8 mouse cellular contexts compared by ENCODE assay signal in genomic region chr1:179802610-179803512, GRCm38 (mm10). TPM values are rescaled to one million over a fixed set of nuclear protein-coding genes. Genes with fewer than 3 reads are reported as not detected.
DNase-seq lines count a peak whose midpoint lies in the region; ATAC-seq and TF ChIP-seq lines count a peak whose summit lies in the region.

Gene Gm10518 (plus strand): TSS chr1:179803376.

- TF ChIP-seq POLR2A in embryonic fibroblast, embryonic 13.5 days (IDR thresholded peaks at IDR 0.05; ENCODE audit: low read depth, low read length): no peak
- no peak for TF ChIP-seq POLR2A in testis, adult 2 months (IDR thresholded peaks at IDR 0.05; ENCODE audit: control insufficient read depth, low read depth, low read length)

- H3K27ac ChIP-seq in embryonic fibroblast, embryonic 13.5 days (ENCODE audit: insufficient read depth, low read length): peak within 1 kb of the TSS; percentile 95
- H3K27ac ChIP-seq in limb, embryonic 15.5 days: peak within 1 kb of the TSS; percentile 99
- H3K27ac ChIP-seq in midbrain, embryonic 16.5 days (ENCODE audit: low read length): peak within 1 kb of the TSS; percentile 82
- peak within 1 kb of the TSS; percentile 98 for H3K27ac ChIP-seq in testis, adult 2 months (ENCODE audit: control insufficient read depth, insufficient read depth, low read depth, low read length)

- TF ChIP-seq CTCF in C2C12 (IDR thresholded peaks at IDR 0.05; ENCODE audit: control insufficient read depth, insufficient read depth, insufficient read length): no peak
- TF ChIP-seq CTCF in embryonic fibroblast, embryonic 13.5 days (IDR thresholded peaks at IDR 0.05; ENCODE audit: borderline replicate concordance, insufficient read depth, low read length): no peak
- TF ChIP-seq CTCF in testis, adult 2 months (IDR thresholded peaks at IDR 0.05; ENCODE audit: control insufficient read depth, insufficient read depth, insufficient replicate concordance, low read depth, low read length): no peak

- peaks cover 49% of the 10 kb centered on the region for H3K79me3 ChIP-seq in C2C12 (ENCODE audit: low read depth)

- H3K4me2 ChIP-seq in limb, embryonic 15.5 days: peak within 1 kb of the TSS; percentile 47
- peak within 1 kb of the TSS; percentile 66 for H3K4me2 ChIP-seq in midbrain, embryonic 16.5 days (ENCODE audit: low read length)

- H3K9me3 ChIP-seq in limb, embryonic 15.5 days: no peaks in the 10 kb centered on the region
- no peaks in the 10 kb centered on the region for H3K9me3 ChIP-seq in midbrain, embryonic 16.5 days (replicated peaks; ENCODE audit: control insufficient read depth, low read length, poor library complexity, severe bottlenecking)

- H3ac ChIP-seq in C2C12 (ENCODE audit: control insufficient read depth, insufficient read length, low read depth): peak within 1 kb of the TSS; percentile 74

- peak within 1 kb of the TSS; percentile 97 for H3K9ac ChIP-seq in limb, embryonic 15.5 days
- H3K9ac ChIP-seq in midbrain, embryonic 16.5 days (ENCODE audit: low read depth, low read length): peak within 1 kb of the TSS; percentile 70

- peak; percentile 57 for ATAC-seq in limb, embryonic 15.5 days (ENCODE audit: insufficient number of reproducible peaks, low FRiP score, low TSS enrichment, low read depth)
- ATAC-seq in midbrain, embryonic 16.5 days: peak; percentile 26

- WGBS in limb, embryonic 15.5 days: under 1% methylated on average over 93 of the region's 94 CpGs
- WGBS in midbrain, embryonic 16.5 days: 1% methylated on average over 61 of the region's 94 CpGs

- no peaks in the 10 kb centered on the region for H3K4me1 ChIP-seq in embryonic fibroblast, embryonic 13.5 days (ENCODE audit: control insufficient read depth, insufficient read depth, low read length)
- H3K4me1 ChIP-seq in limb, embryonic 15.5 days: peaks cover 16% of the 10 kb centered on the region
- H3K4me1 ChIP-seq in midbrain, embryonic 16.5 days (ENCODE audit: control insufficient read depth, insufficient read depth, low read length): peaks cover 21% of the 10 kb centered on the region
- H3K4me1 ChIP-seq in testis, adult 2 months (ENCODE audit: control insufficient read depth, insufficient read depth, low read length): peaks cover 9% of the 10 kb centered on the region; the same call in 1 of the 2 replicates

- peaks cover 20% of the 10 kb centered on the region for H3K36me3 ChIP-seq in C2C12 (ENCODE audit: control insufficient read depth, insufficient read depth)
- H3K36me3 ChIP-seq in limb, embryonic 15.5 days: peaks cover 10% of the 10 kb centered on the region
- H3K36me3 ChIP-seq in midbrain, embryonic 16.5 days (ENCODE audit: control insufficient read depth, insufficient read depth, low read length): peaks cover 3% of the 10 kb centered on the region; the same call in 1 of the 2 replicates
- peaks cover 2% of the 10 kb centered on the region; the same call in 1 of the 2 replicates for H3K36me3 ChIP-seq in testis, adult 2 months (ENCODE audit: control insufficient read depth, insufficient read depth, low read length)

- H3K79me2 ChIP-seq in C2C12 (ENCODE audit: control insufficient read depth, insufficient read depth): peaks cover 54% of the 10 kb centered on the region

- DNase-seq in adrenal gland, postnatal 4 days (ENCODE audit: low spot score in 2 of 2): peak; percentile 29 to 40
- peak; percentile 44 for DNase-seq in heart, adult 8-10 months (ENCODE audit: low spot score)
- peak; percentile 70 for DNase-seq in kidney, adult 9 months

- H3K4me3 ChIP-seq in C2C12 (ENCODE audit: insufficient read depth, poor library complexity, severe bottlenecking): peak within 1 kb of the TSS; percentile 88
- peak within 1 kb of the TSS; percentile 97 for H3K4me3 ChIP-seq in embryonic fibroblast, embryonic 13.5 days (ENCODE audit: insufficient read depth, low read length)
- peak within 1 kb of the TSS; percentile 79 for H3K4me3 ChIP-seq in limb, embryonic 15.5 days
- H3K4me3 ChIP-seq in midbrain, embryonic 16.5 days (ENCODE audit: low read depth, low read length): peak within 1 kb of the TSS; percentile 93
- H3K4me3 ChIP-seq in testis, adult 2 months (ENCODE audit: control insufficient read depth, low read depth, low read length): peak within 1 kb of the TSS; percentile 96

- no peaks in the 10 kb centered on the region for H3K27me3 ChIP-seq in C2C12 (ENCODE audit: control insufficient read depth, insufficient read depth, insufficient read length)
- H3K27me3 ChIP-seq in limb, embryonic 15.5 days: no peaks in the 10 kb centered on the region
- no peaks in the 10 kb centered on the region for H3K27me3 ChIP-seq in midbrain, embryonic 16.5 days (ENCODE audit: control insufficient read depth, insufficient read depth, low read depth, low read length)
- H3K27me3 ChIP-seq in testis, adult 2 months (ENCODE audit: control insufficient read depth, insufficient read depth, low read length): no peaks in the 10 kb centered on the region

TF ChIP-seq in C2C12, 6 proteins besides CTCF, POLR2A, EP300 and RAD21:
- TF ChIP-seq CEBPB (IDR thresholded peaks at IDR 0.05; ENCODE audit: low read depth) (no peak), FOSL1 (IDR thresholded peaks at IDR 0.05; ENCODE audit: insufficient read depth, low read length, poor library complexity, severe bottlenecking) (no peak)

RNA-seq across cellular contexts. Expression of gene Gm10518, which starts in this region (rescaled TPM):
- 0.16 TPM for polyA plus RNA-seq in C2C12 (2012; fragmentation: generic; extraction: Trizol)
- total RNA-seq in adrenal gland, postnatal 4 days (2021): under 1 TPM in 1 of 2 experiments, not detected in 1; 0.22 TPM
- not detected in 2 replicates for polyA plus RNA-seq in embryonic fibroblast, embryonic 13.5 days (2011; ENCODE audit: insufficient read length, low read depth, missing spikeins)
- total RNA-seq in heart, adult 8-10 months (2022): not detected
- polyA plus RNA-seq in limb, embryonic 15.5 days (2015; fragmentation: Nextera tagmentation; extraction: Ambion mirVana): 0.19 TPM in 1 of 2 replicates, not detected in the other
- not detected in 2 replicates for polyA plus RNA-seq in midbrain, embryonic 16.5 days (2015; fragmentation: Nextera tagmentation; extraction: Ambion mirVana)
- 6.2 and 7.2 TPM in 2 replicates for polyA plus RNA-seq in testis, adult 2 months (2012; rRNA removed)

Comparison
In these comparisons a context has a peak if more than half of its experiments do, and no peak if none do; other contexts are left out.
1. Peak in every context shown above with its lines: DNase-seq, ATAC-seq, H3K4me3 ChIP-seq and H3K27ac ChIP-seq.
2. Peak in DNase-seq in adrenal gland, postnatal 4 days; RNA of the gene not detected or under 1 TPM.
3. Peak in DNase-seq in heart, adult 8-10 months; RNA of the gene not detected or under 1 TPM.
4. Peak in ATAC-seq, H3K4me3 ChIP-seq, H3K27ac ChIP-seq, H3K9ac ChIP-seq and H3K4me2 ChIP-seq in limb, embryonic 15.5 days; RNA of the gene not detected or under 1 TPM.
5. Peak in ATAC-seq, H3K4me3 ChIP-seq, H3K27ac ChIP-seq, H3K9ac ChIP-seq and H3K4me2 ChIP-seq in midbrain, embryonic 16.5 days; RNA of the gene not detected or under 1 TPM.